Mouse (Mus musculus) adipose tissue, adult 10 weeks (tissue): ENCODE data around the gene Rrp9. TPM values are rescaled to one million over a fixed set of nuclear protein-coding genes. Genes with fewer than 3 reads are reported as not detected.

Source experiments
- polyA plus RNA-seq: library from polyadenylated mRNA; stranded (reverse); fragments of 350-450 nt; fragmentation: Illumina TruSeq; extraction: RNeasy Lipid Tissue Mini Kit (QIAGEN cat#74804); gene quantifications from one replicate; pipeline ENCODE4 v1.2.3, GENCODE M21; 2014; ENCODE audit warnings: low read depth, low replicate concordance

Rrp9 gene
- 19.8 TPM for polyA plus RNA-seq

DNA sequence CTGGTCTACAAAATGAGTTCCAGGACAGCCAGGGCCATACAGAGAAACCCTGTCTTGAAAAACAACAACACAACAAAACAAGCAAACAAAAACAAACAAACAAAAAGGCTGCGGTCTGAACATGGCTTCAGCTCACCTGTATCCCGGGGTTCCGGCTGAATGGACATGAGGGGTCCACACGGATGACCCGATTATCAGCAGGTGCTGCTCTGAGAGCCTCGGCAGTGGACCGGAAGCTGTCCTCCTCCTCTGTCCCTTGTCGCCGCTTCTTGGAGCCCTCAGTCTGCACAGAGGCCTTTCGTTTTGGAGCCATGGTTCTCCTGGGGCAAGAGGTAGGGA lies at the start of gene Rrp9:
Gene Rrp9, plus strand, starts transcription at position 301 of the 339 bp plus-strand sequence.

DNA sequence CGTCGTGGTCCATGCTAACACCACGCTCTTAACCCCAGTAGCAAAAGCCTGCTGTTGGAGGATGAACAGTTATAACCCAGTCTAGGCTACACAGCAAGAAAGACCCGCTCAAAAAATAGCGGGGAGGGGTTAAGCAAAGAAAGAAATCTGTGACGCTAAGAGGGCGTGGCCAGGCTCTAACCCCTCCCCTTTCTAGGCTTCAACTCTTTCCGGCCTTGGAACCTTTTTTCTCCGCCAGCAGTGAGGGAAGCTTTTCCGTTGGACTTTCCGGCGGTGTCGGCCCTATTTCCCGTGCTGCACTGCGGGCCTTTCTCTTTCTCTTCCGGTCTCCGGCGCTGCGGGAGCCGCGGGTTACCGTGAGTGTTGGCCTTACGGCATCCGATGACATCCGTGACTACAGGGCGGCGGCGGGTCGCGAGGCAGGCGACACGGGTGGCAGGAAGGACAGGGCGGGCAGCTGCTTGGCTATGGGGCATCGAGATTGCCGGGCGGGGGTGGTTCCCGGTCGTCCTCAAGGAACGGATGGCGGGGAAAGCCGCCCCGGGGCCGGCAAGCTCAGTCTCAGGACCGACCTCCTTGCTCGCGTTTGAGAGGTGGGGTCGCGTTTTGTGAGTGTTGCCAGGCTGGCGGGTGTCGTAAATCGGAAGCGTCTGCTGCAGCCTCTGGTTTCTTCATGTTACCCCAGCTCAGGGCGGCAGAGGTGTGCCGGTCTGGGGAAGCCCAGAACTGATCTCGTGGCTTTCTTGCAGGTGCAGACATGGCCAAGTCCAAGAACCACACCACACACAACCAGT lies 46.3 kb upstream of the Rrp9 start, which contains the start of gene Rpl29:
Gene Rpl29, plus strand, starts transcription at position 234 of the 794 bp plus-strand sequence.

DNA sequence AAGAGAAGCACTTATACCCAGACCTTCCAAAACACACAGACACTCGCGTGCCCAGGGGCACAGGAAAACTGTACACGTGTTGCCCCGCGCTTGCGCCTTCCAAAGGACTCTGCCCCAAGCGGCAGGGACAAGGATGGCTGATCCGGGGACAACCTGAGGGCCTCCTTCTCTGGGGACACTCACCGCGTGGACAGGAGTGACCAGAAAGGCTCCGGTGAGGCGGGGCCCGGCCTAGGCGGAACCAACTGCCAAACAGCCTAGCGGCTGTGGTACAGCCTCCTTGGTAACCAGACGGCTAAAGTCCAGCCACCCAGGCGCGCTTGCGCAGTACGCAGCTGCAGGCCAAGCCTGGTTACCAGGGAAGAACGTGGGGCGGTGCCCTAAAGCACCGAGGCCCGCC lies 28.4 kb upstream of the Rrp9 start, which contains the start of the genes Abhd14b and Abhd14a:
Gene Abhd14b, plus strand, starts transcription at position 112 of the 400 bp plus-strand sequence.
Gene Abhd14a, minus strand, starts transcription at position 331 of the 400 bp plus-strand sequence.

DNA sequence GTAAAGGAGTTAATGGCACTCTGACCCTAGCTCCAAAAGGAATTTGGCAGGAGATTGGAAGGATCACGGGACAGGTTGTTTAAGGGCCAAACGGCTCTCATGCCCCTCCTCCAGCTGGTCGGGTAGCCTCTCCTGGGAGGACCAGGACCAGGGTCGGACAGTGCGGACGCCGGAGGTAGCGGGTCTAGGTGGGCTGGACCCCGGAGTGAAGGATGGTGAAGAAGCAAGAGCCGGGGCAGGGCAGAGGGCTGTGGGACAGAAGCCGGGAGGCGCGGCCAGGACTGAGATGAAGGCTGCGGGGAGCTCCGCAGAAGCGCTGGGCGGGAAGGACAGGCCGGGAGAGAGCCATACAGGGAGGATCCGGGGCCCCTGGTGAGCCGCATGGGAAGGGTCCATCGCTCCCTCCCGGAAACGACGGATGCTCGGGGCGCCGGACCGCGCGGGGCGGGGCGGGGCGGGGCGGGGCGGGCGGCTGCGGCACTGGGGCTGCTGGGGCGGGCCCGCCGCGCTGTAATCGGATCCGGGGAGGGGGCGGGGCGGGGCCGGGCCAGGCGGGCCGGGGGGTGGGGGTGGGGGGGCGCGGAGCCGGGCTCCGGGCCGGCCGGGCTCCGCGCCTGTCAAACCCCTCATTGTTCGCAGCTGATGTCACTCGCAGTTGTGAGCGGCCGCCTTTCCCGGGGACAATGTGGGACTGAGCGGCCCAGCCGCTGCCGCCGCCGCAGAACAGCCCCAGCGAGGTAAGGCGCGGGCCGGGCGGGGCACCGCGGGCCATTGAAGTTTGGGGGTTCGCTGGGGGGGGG lies 22.3 kb upstream of the Rrp9 start, which contains the start of gene Pcbp4:
Gene Pcbp4, plus strand, starts transcription at position 21 of the 800 bp plus-strand sequence.

DNA sequence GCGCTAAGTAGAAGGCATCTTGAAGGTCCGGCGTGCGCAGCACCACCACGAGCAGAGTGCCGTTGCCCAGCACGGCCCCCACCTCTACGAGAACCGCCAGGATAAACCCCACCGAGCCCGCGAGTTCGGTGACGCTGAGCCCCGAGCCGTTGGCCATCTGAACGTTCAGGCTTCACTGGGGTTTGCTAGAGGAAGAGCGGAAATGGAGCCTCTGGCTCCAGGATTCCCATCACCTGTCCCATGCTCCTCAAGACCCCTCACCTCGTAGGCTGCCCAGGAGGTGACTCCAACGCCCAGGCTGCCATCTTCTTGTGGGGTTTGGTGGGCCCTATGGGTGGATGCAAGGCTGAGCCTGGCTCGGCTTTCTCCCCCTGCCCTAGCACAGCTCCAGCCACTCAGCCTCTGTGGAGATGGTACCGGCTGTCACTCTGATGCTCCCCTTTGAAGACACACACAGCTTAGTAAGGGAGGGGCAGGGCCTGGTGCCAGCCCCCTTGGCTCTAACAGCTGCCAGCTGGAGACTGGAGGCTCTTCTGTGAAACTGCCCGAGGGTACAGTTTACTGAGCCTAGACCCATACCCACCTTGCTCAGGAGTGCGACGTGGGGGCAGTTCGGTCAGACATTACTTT lies 10.1 kb upstream of the Rrp9 start, which contains the start of gene Gpr62:
Gene Gpr62, minus strand, starts transcription at position 368 of the 630 bp plus-strand sequence.

DNA sequence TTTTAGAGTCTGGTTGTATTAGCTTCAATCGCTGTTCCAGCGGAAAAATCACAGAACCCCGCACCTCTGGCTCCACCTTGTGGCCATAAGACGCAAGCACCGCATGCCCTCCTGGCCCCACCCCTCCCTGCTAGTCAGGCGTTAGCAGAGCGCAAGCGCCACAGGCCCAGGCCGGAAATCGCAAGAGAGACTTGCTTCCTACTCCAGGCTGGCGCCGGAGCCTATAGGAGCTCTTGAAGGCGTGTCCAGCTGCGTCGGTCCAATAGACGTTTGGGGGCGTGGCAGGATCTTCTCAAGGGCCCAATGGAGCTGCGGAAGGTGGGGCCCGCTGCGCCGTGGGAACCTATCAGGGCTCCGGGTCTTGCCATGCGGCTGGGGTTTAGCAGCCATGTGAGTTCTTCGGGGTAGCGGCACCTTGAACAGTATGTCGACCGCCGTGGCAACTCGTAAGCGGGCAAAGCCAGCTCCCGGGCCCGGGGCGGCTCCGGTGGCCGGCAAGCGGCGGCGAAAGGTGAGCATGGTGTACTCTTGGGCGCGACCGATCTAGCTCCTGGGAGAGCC lies 1.2 kb downstream of the Rrp9 start, which contains the start of gene Parp3:
Gene Parp3, minus strand, starts transcription at position 26 of the 561 bp plus-strand sequence.

DNA sequence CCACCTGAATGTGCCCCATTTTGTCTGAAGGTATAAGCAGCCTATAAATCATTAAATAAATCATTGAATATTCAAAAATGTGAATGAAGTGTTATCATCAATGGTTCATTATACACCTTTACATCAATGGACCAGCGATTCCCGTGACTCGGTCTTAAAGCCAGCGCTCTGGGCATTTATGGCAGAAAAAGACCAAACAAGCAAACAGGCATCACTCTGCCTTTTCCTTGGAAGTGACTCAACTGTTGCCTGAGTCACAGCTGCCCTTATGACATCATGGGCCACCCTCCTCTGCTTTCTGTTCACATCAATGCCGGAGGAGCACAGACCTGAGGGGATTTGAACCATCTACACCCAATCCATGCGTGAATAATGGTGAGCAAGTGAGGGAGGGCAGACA lies 23.9 kb downstream of the Rrp9 start, which contains the start of gene Iqcf1:
Gene Iqcf1, plus strand, starts transcription at position 301 of the 400 bp plus-strand sequence.

DNA sequence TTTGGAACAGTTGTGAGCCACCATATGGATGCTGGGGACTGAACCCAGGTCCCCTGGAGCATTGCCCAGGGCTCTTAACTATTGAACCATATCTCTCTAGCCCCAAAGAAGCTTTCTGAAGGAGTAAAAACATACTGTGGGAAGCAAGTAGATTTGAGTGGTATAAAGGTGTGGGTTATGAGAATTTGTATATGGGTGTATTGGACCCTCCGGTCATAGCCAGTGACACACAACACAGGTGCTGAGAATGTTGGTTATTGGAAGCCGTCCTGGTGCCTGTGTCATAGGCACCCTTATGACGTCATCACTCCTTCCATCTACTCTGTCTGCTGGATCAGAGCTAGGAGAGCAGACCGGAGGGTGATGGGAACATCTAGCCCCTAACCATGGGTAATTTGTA lies 38.5 kb downstream of the Rrp9 start, which contains the start of gene Iqcf5:
Gene Iqcf5, plus strand, starts transcription at position 301 of the 400 bp plus-strand sequence.

Other genes with a start within 250 kb of the Rrp9 start
- 233 TPM for gene Alas1, start 227.3 kb upstream of the Rrp9 start, polyA plus RNA-seq
- 3.4 TPM for gene Poc1a, start 194.9 kb upstream of the Rrp9 start, polyA plus RNA-seq
- 16.6 TPM for gene Dusp7, start 107.3 kb upstream of the Rrp9 start, polyA plus RNA-seq
- gene Rpl29, start 46.5 kb upstream of the Rrp9 start, polyA plus RNA-seq: 770 TPM
- 14.4 TPM for gene Acy1, start 37.6 kb upstream of the Rrp9 start, polyA plus RNA-seq
- 105 TPM for gene Abhd14b, start 28.5 kb upstream of the Rrp9 start, polyA plus RNA-seq
- 19.6 TPM for gene Abhd14a, start 28.3 kb upstream of the Rrp9 start, polyA plus RNA-seq
- 25.9 TPM for gene Pcbp4, start 22.7 kb upstream of the Rrp9 start, polyA plus RNA-seq
- gene Gpr62, start 10.0 kb upstream of the Rrp9 start, polyA plus RNA-seq: 0.60 TPM
- gene Parp3, start 986 bp downstream of the Rrp9 start, polyA plus RNA-seq: 58.9 TPM
- 5.6 TPM for gene Iqcf1, start 24.0 kb downstream of the Rrp9 start, polyA plus RNA-seq
- 5.1 TPM for gene Iqcf5, start 38.6 kb downstream of the Rrp9 start, polyA plus RNA-seq
- 28.7 TPM for gene Iqcf3, start 85.7 kb downstream of the Rrp9 start, polyA plus RNA-seq
- 13.9 TPM for gene Iqcf4, start 95.0 kb downstream of the Rrp9 start, polyA plus RNA-seq
- gene Iqcf6, start 150.6 kb downstream of the Rrp9 start, polyA plus RNA-seq: 1.0 TPM
- not detected for gene Grm2, start 180.1 kb downstream of the Rrp9 start, polyA plus RNA-seq
- gene Tex264, start 210.0 kb downstream of the Rrp9 start, polyA plus RNA-seq: 68.3 TPM